Mouse (Mus musculus): Measurements from ENCODE around the gene Mob3a. TPM values are rescaled to one million over a fixed set of nuclear protein-coding genes. Genes with fewer than 3 reads are reported as not detected.

Mob3a gene
- total RNA-seq, 1 experiment, result 29.2 TPM

GRCm38 (mm10) chr10:80665459-80665858 is 36.3 kb downstream of the Mob3a start:
- H3K27ac ChIP-seq (ENCODE audit: insufficient read depth, low read depth, low read length, poor library complexity, severe bottlenecking), result no peak overlapping the region
- no peaks in the 10 kb centered on the region for H3K9me3 ChIP-seq (ENCODE audit: control insufficient read depth, insufficient read depth, low read depth, low read length)
- no peak overlapping the region for H3K9ac ChIP-seq (ENCODE audit: insufficient read depth, low read depth, low read length, poor library complexity, severe bottlenecking)
- in situ Hi-C loops (cut with MboI; ENCODE audit: low sequenced_read_pairs in 2 of 2, unreplicated experiment in 2 of 2), result no loop called here
- no peak for TF ChIP-seq CHD2 (IDR thresholded peaks at IDR 0.05; ENCODE audit: low read depth, low read length)
- TF ChIP-seq MAFK (IDR thresholded peaks at IDR 0.05; ENCODE audit: insufficient read depth, low read depth, low read length), result no peak
- TF ChIP-seq ZC3H11A (IDR thresholded peaks at IDR 0.05; ENCODE audit: borderline replicate concordance, low read depth, low read length), result no peak
- no peak for TF ChIP-seq HCFC1 (IDR thresholded peaks at IDR 0.05; ENCODE audit: borderline replicate concordance, insufficient read depth, low read length)
- H3K4me3 ChIP-seq (ENCODE audit: insufficient read depth in 1 of 2, low read depth in 1 of 2, low read length in 2 of 2, poor library complexity in 1 of 2, severe bottlenecking in 1 of 2), result no peak overlapping the region
- DNase-seq (ENCODE audit: low read depth, low spot score), result no peak
- H3K36me3 ChIP-seq (ENCODE audit: control insufficient read depth, insufficient read depth, low read length, poor library complexity, severe bottlenecking), result peaks cover 39% of the 10 kb centered on the region
- peaks cover 0 to 24% of the 10 kb centered on the region in 2 experiments; a peak in 3 of 4 replicates for H3K4me1 ChIP-seq (ENCODE audit: control insufficient read depth in 2 of 2, insufficient read depth in 2 of 2, low read length in 2 of 2, poor library complexity in 1 of 2)

- Histone ChIP-seq H3K4me1 (ENCODE audit: control insufficient read depth in 2 of 2, insufficient read depth in 2 of 2, low read length in 2 of 2, poor library complexity in 1 of 2) (peaks cover 0 to 24% of the 10 kb centered on the region in 2 experiments; a peak in 3 of 4 replicates), H3K27ac (ENCODE audit: insufficient read depth, low read depth, low read length, poor library complexity, severe bottlenecking) (no peak overlapping the region), H3K36me3 (ENCODE audit: control insufficient read depth, insufficient read depth, low read length, poor library complexity, severe bottlenecking) (peaks cover 36% of the 10 kb centered on the region), H3K9me3 (ENCODE audit: control insufficient read depth, insufficient read depth, low read depth, low read length) (no peaks in the 10 kb centered on the region), H3K4me3 (ENCODE audit: insufficient read depth in 1 of 2, low read depth in 1 of 2, low read length in 2 of 2, poor library complexity in 1 of 2, severe bottlenecking in 1 of 2) (peak overlapping the region; percentile 31 to 45; a peak in 3 of 4 replicates), H3K9ac (ENCODE audit: insufficient read depth, low read depth, low read length, poor library complexity, severe bottlenecking) (peak overlapping the region; percentile 73; the same call in 1 of the 2 replicates)
- in situ Hi-C loops (cut with MboI; ENCODE audit: low sequenced_read_pairs in 2 of 2, unreplicated experiment in 2 of 2), result no loop called here
- TF ChIP-seq MAFK (IDR thresholded peaks at IDR 0.05; ENCODE audit: insufficient read depth, low read depth, low read length) (no peak), HCFC1 (IDR thresholded peaks at IDR 0.05; ENCODE audit: borderline replicate concordance, insufficient read depth, low read length) (no peak)
- no peak for DNase-seq (ENCODE audit: low read depth, low spot score)
Observed at GRCm38 (mm10) chr10:80665016-80665380, 36.8 kb downstream of the Mob3a start.

GRCm38 (mm10) chr10:80664197-80665015 is 37.4 kb downstream of the Mob3a start:
- no peak for DNase-seq (ENCODE audit: low read depth, low spot score)
- peak overlapping the region; percentile 73 for H3K9ac ChIP-seq (ENCODE audit: insufficient read depth, low read depth, low read length, poor library complexity, severe bottlenecking)

GRCm38 (mm10) chr10:80663485-80664196 is 38.1 kb downstream of the Mob3a start:
- Histone ChIP-seq H3K36me3 (ENCODE audit: control insufficient read depth, insufficient read depth, low read length, poor library complexity, severe bottlenecking) (peaks cover 22% of the 10 kb centered on the region), H3K4me1 (ENCODE audit: control insufficient read depth in 2 of 2, insufficient read depth in 2 of 2, low read length in 2 of 2, poor library complexity in 1 of 2) (peaks cover under 1 to 26% of the 10 kb centered on the region in 2 experiments), H3K27ac (ENCODE audit: insufficient read depth, low read depth, low read length, poor library complexity, severe bottlenecking) (no peak overlapping the region), H3K9me3 (ENCODE audit: control insufficient read depth, insufficient read depth, low read depth, low read length) (no peaks in the 10 kb centered on the region), H3K4me3 (ENCODE audit: insufficient read depth in 1 of 2, low read depth in 1 of 2, low read length in 2 of 2, poor library complexity in 1 of 2, severe bottlenecking in 1 of 2) (no peak overlapping the region), H3K9ac (ENCODE audit: insufficient read depth, low read depth, low read length, poor library complexity, severe bottlenecking) (no peak overlapping the region)
- TF ChIP-seq HCFC1 (IDR thresholded peaks at IDR 0.05; ENCODE audit: borderline replicate concordance, insufficient read depth, low read length) (no peak), MAFK (IDR thresholded peaks at IDR 0.05; ENCODE audit: insufficient read depth, low read depth, low read length) (no peak), ZC3H11A (IDR thresholded peaks at IDR 0.05; ENCODE audit: borderline replicate concordance, low read depth, low read length) (no peak), ZNF384 (IDR thresholded peaks at IDR 0.05; ENCODE audit: low read depth, low read length) (no peak), CHD2 (IDR thresholded peaks at IDR 0.05; ENCODE audit: low read depth, low read length) (no peak)
- DNase-seq (ENCODE audit: low read depth, low spot score), result no peak
- in situ Hi-C loops (cut with MboI; ENCODE audit: low sequenced_read_pairs in 2 of 2, unreplicated experiment in 2 of 2), result no loop called here

More at GRCm38 (mm10) chr10:80664197-80665015, 37.4 kb downstream of the Mob3a start:
- TF ChIP-seq ZC3H11A (IDR thresholded peaks at IDR 0.05; ENCODE audit: borderline replicate concordance, low read depth, low read length), result no peak
- TF ChIP-seq ZNF384 (IDR thresholded peaks at IDR 0.05; ENCODE audit: low read depth, low read length), result peak; percentile 79
- no peak for TF ChIP-seq CHD2 (IDR thresholded peaks at IDR 0.05; ENCODE audit: low read depth, low read length)
- H3K4me1 ChIP-seq (ENCODE audit: control insufficient read depth in 2 of 2, insufficient read depth in 2 of 2, low read length in 2 of 2, poor library complexity in 1 of 2), result peaks cover 0 to 24% of the 10 kb centered on the region in 2 experiments; a peak in 3 of 4 replicates
- peak overlapping the region; percentile 31 to 45 for H3K4me3 ChIP-seq (ENCODE audit: insufficient read depth in 1 of 2, low read depth in 1 of 2, low read length in 2 of 2, poor library complexity in 1 of 2, severe bottlenecking in 1 of 2)
- in situ Hi-C loops (cut with MboI; ENCODE audit: low sequenced_read_pairs in 2 of 2, unreplicated experiment in 2 of 2), result no loop called here
- peak overlapping the region; percentile 55; the same call in 1 of the 2 replicates for H3K27ac ChIP-seq (ENCODE audit: insufficient read depth, low read depth, low read length, poor library complexity, severe bottlenecking)
- no peaks in the 10 kb centered on the region for H3K9me3 ChIP-seq (ENCODE audit: control insufficient read depth, insufficient read depth, low read depth, low read length)
- H3K36me3 ChIP-seq (ENCODE audit: control insufficient read depth, insufficient read depth, low read length, poor library complexity, severe bottlenecking), result peaks cover 30% of the 10 kb centered on the region

Data from ES-E14 (cell line).